Mouse (Mus musculus) adrenal gland, adult 10 weeks (tissue): Measurements from ENCODE around the gene Mknk2. TPM values are rescaled to one million over a fixed set of nuclear protein-coding genes. Genes with fewer than 3 reads are reported as not detected.

Experiments
- polyA plus RNA-seq: library from polyadenylated mRNA; stranded (reverse); fragments of 350-450 nt; fragmentation: Illumina TruSeq; extraction: RNeasy Lipid Tissue Mini Kit (QIAGEN cat#74804); gene quantifications from one replicate; pipeline ENCODE4 v1.2.3, GENCODE M21; 2014; ENCODE audit warnings: low read depth, low replicate concordance

Gene Mknk2
- 3.6 TPM for polyA plus RNA-seq

DNA sequence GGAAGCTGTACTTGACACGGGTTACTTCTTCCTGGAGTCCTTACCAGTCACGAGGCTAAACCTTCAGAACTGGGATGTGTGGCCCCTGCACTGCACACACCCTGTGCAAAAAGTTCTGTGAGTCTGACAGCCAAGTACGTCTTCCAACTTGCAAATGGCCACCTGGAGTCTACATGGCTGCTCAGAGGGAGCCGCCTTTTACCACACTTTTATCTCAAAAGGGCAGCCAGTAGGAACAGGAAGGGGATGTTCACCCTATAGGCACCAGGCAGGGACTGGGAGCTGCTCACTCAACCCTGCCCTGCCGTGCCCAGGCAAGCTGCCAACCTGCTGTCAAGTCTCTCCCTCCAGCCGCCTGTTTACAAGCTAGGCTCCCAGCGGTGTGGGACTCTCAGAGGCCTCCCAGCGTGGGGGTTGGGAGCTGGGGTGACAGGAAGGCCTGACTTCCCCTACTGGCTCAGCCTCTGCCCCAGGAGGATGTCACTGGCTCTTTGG is at the start of gene Mknk2:
Mknk2 (minus strand) TSS at position 171 of the 495 bp plus-strand sequence.

DNA sequence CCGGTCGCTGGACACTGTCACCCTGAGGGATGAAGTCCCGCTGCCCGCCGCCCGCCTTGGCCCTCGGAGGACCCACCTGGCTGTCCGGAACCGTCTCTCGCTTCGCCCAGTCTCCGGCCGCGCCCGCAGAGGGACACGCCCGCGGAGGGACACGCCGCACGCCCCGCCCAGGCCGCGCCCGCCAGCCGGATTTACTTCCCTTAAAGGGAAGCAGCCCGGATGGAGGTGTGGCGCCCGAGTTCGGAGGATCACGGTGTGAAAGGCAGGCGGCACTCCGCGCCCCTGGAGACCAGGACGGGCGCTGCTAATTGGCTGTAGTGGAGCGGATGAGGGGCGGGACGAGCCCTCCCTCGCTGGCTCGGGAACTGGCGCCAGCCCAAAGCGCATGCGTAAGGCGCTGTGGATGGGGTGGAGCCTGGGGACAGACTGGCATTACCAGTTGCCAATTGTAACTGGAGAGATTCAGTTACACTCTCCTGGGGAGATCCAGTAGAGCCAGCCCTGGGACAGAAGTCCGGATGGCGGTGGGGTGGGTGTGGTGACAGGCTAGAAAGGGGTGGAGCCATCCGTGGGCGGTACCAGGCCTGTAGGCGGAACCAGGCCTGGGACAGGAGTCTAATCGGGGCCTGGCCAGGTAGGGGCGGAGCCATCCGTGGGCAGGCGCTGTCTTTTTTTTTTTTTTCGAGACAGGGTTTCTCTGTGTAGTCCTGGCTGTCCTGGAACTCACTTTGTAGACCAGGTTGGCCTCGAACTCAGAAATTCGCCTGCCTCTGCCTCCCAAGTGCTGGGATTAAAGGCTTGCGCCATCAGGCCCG is 24.0 kb upstream of the Mknk2 start, which contains the start of the genes Mob3a and Izumo4:
Mob3a (minus strand) TSS at position 257 of the 815 bp plus-strand sequence.
Izumo4 (plus strand) TSS at position 464 of the 815 bp plus-strand sequence.

GRCm38 (mm10) chr10:80656863-80657623 is 20.9 kb downstream of the Mknk2 start, which contains the start of gene Btbd2:
TSS of gene Btbd2 (minus strand) at chr10:80657071.

DNA sequence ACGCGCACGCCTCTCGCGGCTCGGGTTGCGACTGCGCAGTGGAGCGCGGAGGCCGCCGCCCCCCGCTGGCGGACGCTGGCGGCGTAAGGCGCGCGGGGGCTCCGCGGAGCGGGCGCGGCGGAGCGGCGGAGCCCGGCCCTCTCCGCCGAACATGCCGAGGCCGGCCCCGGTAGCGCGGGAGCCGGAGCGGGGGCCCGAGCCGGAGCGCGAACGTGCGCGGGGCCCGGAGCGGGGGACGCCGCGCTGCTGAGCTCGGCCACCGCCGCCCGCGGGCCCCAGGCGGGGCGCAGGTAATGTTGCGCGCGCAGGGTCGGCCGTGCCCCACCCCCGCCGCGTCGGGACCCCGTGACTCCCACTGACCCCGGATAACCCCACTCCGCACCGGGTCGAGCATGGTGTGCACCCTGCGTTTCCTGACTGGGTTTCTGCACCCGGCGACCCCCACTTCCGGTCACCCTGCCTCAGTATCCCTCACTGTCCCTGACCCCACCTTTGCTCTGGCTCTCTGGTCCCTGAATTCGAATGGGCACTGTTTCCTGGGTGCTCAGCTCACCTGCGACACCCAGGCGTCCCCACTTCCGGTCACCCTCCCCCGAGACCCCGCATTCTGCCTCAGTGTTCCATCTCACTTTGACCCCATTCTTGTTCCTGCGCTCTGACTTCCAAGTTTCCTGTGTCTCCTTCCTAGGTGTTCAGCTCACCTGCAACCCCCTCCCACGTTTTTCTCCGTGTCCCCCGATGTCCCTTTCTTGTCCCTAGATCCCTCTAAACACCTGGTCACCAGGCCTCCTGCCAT is 55.1 kb downstream of the Mknk2 start, which contains the start of gene Csnk1g2:
Csnk1g2 (plus strand) TSS at position 178 of the 796 bp plus-strand sequence.

Other genes with a start within 250 kb of the Mknk2 start
- gene Tcf3, start 244.5 kb downstream of the Mknk2 start, polyA plus RNA-seq, result 3.1 TPM
- gene Onecut3, start 183.3 kb downstream of the Mknk2 start, polyA plus RNA-seq, result not detected
- not detected for gene Atp8b3, start 139.0 kb downstream of the Mknk2 start, polyA plus RNA-seq
- 0.52 TPM for gene Rexo1, start 116.6 kb downstream of the Mknk2 start, polyA plus RNA-seq
- gene Klf16, start 100.8 kb downstream of the Mknk2 start, polyA plus RNA-seq, result 1.2 TPM
- gene Abhd17a, start 87.8 kb downstream of the Mknk2 start, polyA plus RNA-seq, result not detected
- 1.0 TPM for gene Scamp4, start 75.2 kb downstream of the Mknk2 start, polyA plus RNA-seq
- gene Adat3, start 75.2 kb downstream of the Mknk2 start, polyA plus RNA-seq, result not detected
- not detected for gene Gm49322, start 72.1 kb downstream of the Mknk2 start, polyA plus RNA-seq
- gene Csnk1g2, start 55.3 kb downstream of the Mknk2 start, polyA plus RNA-seq, result 2.0 TPM
- 0.58 TPM for gene Btbd2, start 21.0 kb downstream of the Mknk2 start, polyA plus RNA-seq
- gene Mob3a, start 23.9 kb upstream of the Mknk2 start, polyA plus RNA-seq, result 3.9 TPM
- not detected for gene Izumo4, start 24.1 kb upstream of the Mknk2 start, polyA plus RNA-seq
- 9.3 TPM for gene Ap3d1, start 64.2 kb upstream of the Mknk2 start, polyA plus RNA-seq
- gene Dot1l, start 77.1 kb upstream of the Mknk2 start, polyA plus RNA-seq, result 3.6 TPM
- gene Sf3a2, start 120.1 kb upstream of the Mknk2 start, polyA plus RNA-seq, result 2.6 TPM
- gene Plekhj1, start 120.5 kb upstream of the Mknk2 start, polyA plus RNA-seq, result 2.5 TPM
- gene Amh, start 127.1 kb upstream of the Mknk2 start, polyA plus RNA-seq, result not detected
- not detected for gene Jsrp1, start 135.4 kb upstream of the Mknk2 start, polyA plus RNA-seq
- gene Oaz1, start 148.5 kb upstream of the Mknk2 start, polyA plus RNA-seq, result 163 TPM
- 0.76 TPM for gene Lingo3, start 165.9 kb upstream of the Mknk2 start, polyA plus RNA-seq
- 3.7 TPM for gene Lsm7, start 177.1 kb upstream of the Mknk2 start, polyA plus RNA-seq
- gene Sppl2b, start 177.2 kb upstream of the Mknk2 start, polyA plus RNA-seq, result not detected
- gene Tmprss9, start 193.7 kb upstream of the Mknk2 start, polyA plus RNA-seq, result not detected
- gene Timm13, start 222.9 kb upstream of the Mknk2 start, polyA plus RNA-seq, result not detected
- 0.23 TPM for gene Lmnb2, start 240.1 kb upstream of the Mknk2 start, polyA plus RNA-seq